Comparison of ENCODE assay signal across 21 mouse cellular contexts in genomic region chr2:157921551-157921950, GRCm38 (mm10). TPM values are rescaled to one million over a fixed set of nuclear protein-coding genes. Genes with fewer than 3 reads are reported as not detected.
DNase-seq lines count a peak whose midpoint lies in the region; ATAC-seq lines count a peak whose summit lies in the region.
"Had no signal": no experiment of that assay in that cellular context is flagged by ENCODE, and none has a peak within 500 bp of the region (broad histone marks: within the 10 kb centered on the region; RNA-seq: fewer than 3 reads in every experiment).

No protein-coding gene starts in this region.

- H3K4me1 ChIP-seq in forebrain, embryonic 15.5 days: peaks cover 24% of the 10 kb centered on the region
- H3K4me1 ChIP-seq in forebrain, embryonic 11.5 days (replicated peaks; ENCODE audit: control insufficient read depth, insufficient read depth, low read length): peaks cover 4% of the 10 kb centered on the region; the same call in 1 of the 2 replicates
- peaks cover 72% of the 10 kb centered on the region for H3K4me1 ChIP-seq in midbrain, embryonic 15.5 days
- H3K4me1 ChIP-seq: liver, embryonic 13.5 days had no signal

- H3K27me3 ChIP-seq in forebrain, embryonic 15.5 days: peaks cover 14% of the 10 kb centered on the region; the same call in 1 of the 2 replicates
- 0 out of 2 replicates have a peak, but pooled peaks cover 2% of the 10 kb centered on the region for H3K27me3 ChIP-seq in forebrain, embryonic 11.5 days (ENCODE audit: control insufficient read depth, insufficient read depth, low read length)
- H3K27me3 ChIP-seq in midbrain, embryonic 15.5 days (replicated peaks): no peaks in the 10 kb centered on the region

- ATAC-seq in forebrain, embryonic 15.5 days (replicated peaks): 0 out of 2 replicates have a peak, but pooled peaks have one; percentile 2
- ATAC-seq in forebrain, embryonic 11.5 days (replicated peaks; ENCODE audit: low FRiP score): no peak
- ATAC-seq in midbrain, embryonic 15.5 days (replicated peaks): no peak
- ATAC-seq: inflammation-experienced regulatory T-cells, adult 6 months had no signal

- no peak overlapping the region for H3K4me2 ChIP-seq in forebrain, embryonic 15.5 days (replicated peaks)
- H3K4me2 ChIP-seq in forebrain, embryonic 11.5 days (ENCODE audit: low read depth, low read length, severe bottlenecking): no peak overlapping the region
- H3K4me2 ChIP-seq in midbrain, embryonic 15.5 days: peak overlapping the region; percentile 19; the same call in 1 of the 2 replicates
- H3K4me2 ChIP-seq: limb, embryonic 12.5 days; liver, embryonic 13.5 days had no signal

- H3K9ac ChIP-seq in forebrain, embryonic 15.5 days (replicated peaks): no peak overlapping the region
- H3K9ac ChIP-seq in forebrain, embryonic 11.5 days (ENCODE audit: low read length): no peak overlapping the region
- H3K9ac ChIP-seq in midbrain, embryonic 15.5 days: no peak overlapping the region
- H3K9ac ChIP-seq: limb, embryonic 12.5 days; liver, embryonic 13.5 days had no signal

- H3K27ac ChIP-seq in forebrain, embryonic 15.5 days (replicated peaks): no peak overlapping the region
- H3K27ac ChIP-seq in forebrain, embryonic 11.5 days (ENCODE audit: low read depth, low read length): no peak overlapping the region
- H3K27ac ChIP-seq in midbrain, embryonic 15.5 days: no peak overlapping the region
- H3K27ac ChIP-seq: left cerebral cortex, adult 2 months; limb, embryonic 12.5 days; liver, embryonic 13.5 days had no signal

- 57% methylated on average over 7 of the region's 7 CpGs for WGBS in forebrain, embryonic 15.5 days
- WGBS in forebrain, embryonic 11.5 days: 82% methylated on average over 7 of the region's 7 CpGs
- 68% methylated on average over 7 of the region's 7 CpGs for WGBS in midbrain, embryonic 15.5 days

- no peaks in the 10 kb centered on the region for H3K36me3 ChIP-seq in forebrain, embryonic 15.5 days
- no peaks in the 10 kb centered on the region for H3K36me3 ChIP-seq in forebrain, embryonic 11.5 days (ENCODE audit: control insufficient read depth, insufficient read depth, low read length)
- H3K36me3 ChIP-seq in midbrain, embryonic 15.5 days (replicated peaks): no peaks in the 10 kb centered on the region
- H3K36me3 ChIP-seq: limb, embryonic 12.5 days; liver, embryonic 13.5 days had no signal

- DNase-seq in forebrain, embryonic 11.5 days (ENCODE audit: low spot score): no peak
- DNase-seq in left cerebral cortex, postnatal 4 days: peak; percentile 77
- no peak for DNase-seq in left cerebral cortex, postnatal 10 days (ENCODE audit: extremely low spot score in 1 of 2, low spot score in 2 of 2)
- peak; percentile 64 to 70 for DNase-seq in cerebellum, postnatal 14 days
- DNase-seq in left cerebral cortex, adult 11 months (ENCODE audit: low spot score): no peak
- no peak for DNase-seq in thymus, postnatal 14 days
- DNase-seq: gastrocnemius, postnatal 25 days; kidney, postnatal 4 days; liver, embryonic 13.5 days; retina, postnatal 1 day; right cerebral cortex, postnatal 4 days; thymus, postnatal 36 days had no signal

- H3K4me3 ChIP-seq in forebrain, embryonic 15.5 days: no peak overlapping the region
- H3K4me3 ChIP-seq in forebrain, embryonic 11.5 days (ENCODE audit: low read depth, low read length): no peak overlapping the region
- no peak overlapping the region for H3K4me3 ChIP-seq in midbrain, embryonic 15.5 days
- H3K4me3 ChIP-seq: erythroblast, embryonic 14.5 days; left cerebral cortex, adult 2 months; limb, embryonic 12.5 days; liver, embryonic 13.5 days had no signal

- intact Hi-C loops in left cerebral cortex, postnatal 4 days (cut with DNase I): no loop called here
- intact Hi-C loops in left cerebral cortex, postnatal 10 days (cut with DNase I): no loop called here

- no peaks in the 10 kb centered on the region for H3K9me3 ChIP-seq in forebrain, embryonic 15.5 days
- H3K9me3 ChIP-seq in forebrain, embryonic 11.5 days (ENCODE audit: control insufficient read depth, low read length): no peaks in the 10 kb centered on the region
- H3K9me3 ChIP-seq in midbrain, embryonic 15.5 days: no peaks in the 10 kb centered on the region
- H3K9me3 ChIP-seq: limb, embryonic 12.5 days; liver, embryonic 13.5 days had no signal

RNA-seq across cellular contexts. Expression of gene Vstm2l, which starts 7.1 kb away (rescaled TPM):
- 7.7 and 8.4 TPM in 2 replicates for polyA plus RNA-seq in forebrain, embryonic 15.5 days (2015; fragmentation: Nextera tagmentation; extraction: Ambion mirVana)
- 0.86 and 1.3 TPM in 2 replicates for polyA plus RNA-seq in forebrain, embryonic 11.5 days (2014; fragmentation: Nextera tagmentation; extraction: Ambion mirVana)
- 100 to 1,000 TPM; 189 to 190 TPM for total RNA-seq in left cerebral cortex, postnatal 4 days (2021)
- 100 to 1,000 TPM; 303 to 333 TPM for total RNA-seq in left cerebral cortex, postnatal 10 days (2021)
- 28.3 and 33.3 TPM in 2 replicates for polyA plus RNA-seq in midbrain, embryonic 15.5 days (2015; fragmentation: Nextera tagmentation; extraction: Ambion mirVana)
- total RNA-seq: gastrocnemius, postnatal 25 days; neutrophil, adult 5-6 weeks had no signal
- polyA plus RNA-seq: erythroblast, embryonic 14.5 days; heart, postnatal 0 days; inflammation-experienced regulatory T-cells, adult 6 months; liver, embryonic 13.5 days; lung, embryonic 16.5 days had no signal

Comparison
In these comparisons a context has a peak if more than half of its experiments do, and no peak if none do; other contexts are left out.
1. DNase-seq: peak in left cerebral cortex, postnatal 4 days (single experiment) and cerebellum, postnatal 14 days (2 of 2); none in forebrain, embryonic 11.5 days (single experiment), left cerebral cortex, postnatal 10 days (0 of 2), left cerebral cortex, adult 11 months (single experiment) and thymus, postnatal 14 days (single experiment).